Mouse (Mus musculus): ENCODE measurements around the gene Usb1. TPM values are rescaled to one million over a fixed set of nuclear protein-coding genes. Genes with fewer than 3 reads are reported as not detected.
"Not testable (repeated sequence)": the region's sequence is repeated elsewhere in the genome, so short reads cannot be mapped to it uniquely, and the experiment has no call there.

The Usb1 gene
- polyA plus RNA-seq, 1 experiment: 35.2 TPM

DNA sequence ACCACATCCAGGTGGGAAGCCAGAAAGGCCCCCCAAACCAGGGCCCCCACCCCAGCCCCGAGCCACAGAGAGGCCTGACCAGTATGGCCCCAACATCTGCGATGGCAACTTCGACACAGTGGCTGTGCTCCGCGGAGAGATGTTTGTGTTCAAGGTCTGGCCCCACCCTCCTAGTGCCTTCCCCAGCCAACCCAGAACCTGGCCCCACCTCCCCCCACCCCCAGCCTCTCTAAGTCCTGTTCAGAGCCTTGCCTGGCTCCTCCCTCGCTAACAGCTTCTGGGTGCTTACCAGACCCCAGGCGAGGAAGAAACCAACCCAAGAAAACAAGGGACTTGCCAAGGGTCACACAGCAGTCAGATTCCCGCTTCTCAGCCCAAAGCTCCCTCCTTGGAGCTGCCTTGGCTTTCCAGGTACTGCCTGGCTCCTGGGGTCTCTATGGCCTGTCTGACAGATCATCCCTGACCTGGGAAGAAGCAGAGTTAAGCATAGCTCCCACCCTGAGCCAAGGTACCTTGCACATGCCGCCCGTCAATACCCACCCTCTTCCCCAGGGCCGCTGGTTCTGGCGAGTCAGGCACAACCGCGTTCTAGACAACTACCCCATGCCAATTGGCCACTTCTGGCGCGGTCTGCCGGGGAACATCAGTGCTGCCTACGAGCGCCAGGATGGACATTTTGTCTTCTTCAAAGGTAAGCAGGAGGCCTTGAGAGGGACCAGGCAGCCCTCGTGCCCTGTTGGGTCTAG is 37.7 kb downstream of the Usb1 start:
- no peaks in the 10 kb centered on the region for H3K4me1 ChIP-seq (ENCODE audit: control insufficient read depth, insufficient read depth, low read length)
- no peak for TF ChIP-seq CTCF (IDR thresholded peaks at IDR 0.05; ENCODE audit: low read depth, low read length)
- no peak for TF ChIP-seq POLR2A (IDR thresholded peaks at IDR 0.05; ENCODE audit: borderline replicate concordance, low read depth, low read length)
- no peak overlapping the region for H3K4me3 ChIP-seq (ENCODE audit: insufficient read depth, low read length)
- H3K27ac ChIP-seq (ENCODE audit: insufficient read depth, low read depth, low read length): no peak overlapping the region

- no peaks in the 10 kb centered on the region for H3K4me1 ChIP-seq (ENCODE audit: control insufficient read depth, insufficient read depth, low read length)
- TF ChIP-seq POLR2A (IDR thresholded peaks at IDR 0.05; ENCODE audit: borderline replicate concordance, low read depth, low read length) (no peak), CTCF (IDR thresholded peaks at IDR 0.05; ENCODE audit: low read depth, low read length) (no peak)
- H3K27ac ChIP-seq (ENCODE audit: insufficient read depth, low read depth, low read length): no peak overlapping the region
- H3K4me3 ChIP-seq (ENCODE audit: insufficient read depth, low read length): no peak overlapping the region
These were observed 41.4 kb downstream of the Usb1 start for GRCm38 (mm10) chr8:95373389-95374002.

DNA sequence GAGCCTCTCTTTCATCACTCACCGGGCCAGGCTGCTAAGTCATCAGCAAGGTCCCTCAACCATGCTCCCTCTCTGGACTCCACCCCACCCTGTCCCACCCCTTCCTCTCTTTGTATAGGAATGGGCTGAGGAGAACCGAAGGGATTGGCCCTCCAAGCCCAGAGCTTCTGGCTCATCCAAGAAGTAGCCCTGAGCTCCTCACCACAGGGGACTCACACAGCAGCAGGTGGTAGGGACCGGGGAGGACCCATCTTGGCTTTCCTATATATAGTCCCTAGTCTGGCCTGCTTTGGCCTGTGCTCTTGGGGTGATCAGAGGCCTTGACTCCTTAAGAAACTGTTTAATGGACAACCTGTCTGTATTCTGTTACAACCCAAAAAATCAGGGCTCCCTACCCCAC is 42.3 kb downstream of the Usb1 start:
- no peak overlapping the region for H3K4me3 ChIP-seq (ENCODE audit: insufficient read depth, low read length)
- no peaks in the 10 kb centered on the region for H3K4me1 ChIP-seq (ENCODE audit: control insufficient read depth, insufficient read depth, low read length)
- no peak overlapping the region for H3K27ac ChIP-seq (ENCODE audit: insufficient read depth, low read depth, low read length)
- TF ChIP-seq POLR2A (IDR thresholded peaks at IDR 0.05; ENCODE audit: borderline replicate concordance, low read depth, low read length) (no peak), CTCF (IDR thresholded peaks at IDR 0.05; ENCODE audit: low read depth, low read length) (no peak)

GRCm38 (mm10) chr8:95375374-95375930 is 43.4 kb downstream of the Usb1 start:
- TF ChIP-seq CTCF (IDR thresholded peaks at IDR 0.05; ENCODE audit: low read depth, low read length) (no peak), POLR2A (IDR thresholded peaks at IDR 0.05; ENCODE audit: borderline replicate concordance, low read depth, low read length) (no peak)
- Histone ChIP-seq H3K4me3 (ENCODE audit: insufficient read depth, low read length) (no peak overlapping the region), H3K4me1 (ENCODE audit: control insufficient read depth, insufficient read depth, low read length) (peaks cover 2% of the 10 kb centered on the region; the same call in 1 of the 2 replicates), H3K27ac (ENCODE audit: insufficient read depth, low read depth, low read length) (no peak overlapping the region)

GRCm38 (mm10) chr8:95376309-95376999 is 44.4 kb downstream of the Usb1 start:
- TF ChIP-seq CTCF (IDR thresholded peaks at IDR 0.05; ENCODE audit: low read depth, low read length): no peak
- no peak for TF ChIP-seq POLR2A (IDR thresholded peaks at IDR 0.05; ENCODE audit: borderline replicate concordance, low read depth, low read length)
- H3K27ac ChIP-seq (ENCODE audit: insufficient read depth, low read depth, low read length): no peak overlapping the region
- peaks cover 11% of the 10 kb centered on the region for H3K4me1 ChIP-seq (ENCODE audit: control insufficient read depth, insufficient read depth, low read length)
- no peak overlapping the region for H3K4me3 ChIP-seq (ENCODE audit: insufficient read depth, low read length)

DNA sequence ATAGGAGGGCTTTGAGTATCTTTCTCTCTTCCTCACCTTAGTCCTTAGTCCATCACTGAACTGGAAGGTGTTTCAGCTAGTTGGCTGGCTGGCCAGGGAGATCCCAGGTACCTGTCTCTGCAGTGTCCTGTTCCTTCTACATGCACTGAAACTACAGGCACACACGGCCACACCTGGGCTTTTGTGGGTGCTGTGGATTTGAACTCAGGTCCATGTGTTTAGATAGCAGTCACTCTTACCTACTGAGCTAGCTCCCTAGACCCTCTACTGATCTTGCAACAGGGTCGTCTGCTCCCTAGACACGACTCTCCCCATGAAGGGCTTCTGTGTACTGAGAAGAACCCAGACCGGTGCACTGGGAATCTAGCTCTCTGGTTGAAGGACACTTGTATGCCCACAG is 45.0 kb downstream of the Usb1 start:
- peaks cover 14% of the 10 kb centered on the region for H3K4me1 ChIP-seq (ENCODE audit: control insufficient read depth, insufficient read depth, low read length)
- TF ChIP-seq POLR2A (IDR thresholded peaks at IDR 0.05; ENCODE audit: borderline replicate concordance, low read depth, low read length): no peak
- TF ChIP-seq CTCF (IDR thresholded peaks at IDR 0.05; ENCODE audit: low read depth, low read length): no peak
- no peak overlapping the region for H3K4me3 ChIP-seq (ENCODE audit: insufficient read depth, low read length)

DNA sequence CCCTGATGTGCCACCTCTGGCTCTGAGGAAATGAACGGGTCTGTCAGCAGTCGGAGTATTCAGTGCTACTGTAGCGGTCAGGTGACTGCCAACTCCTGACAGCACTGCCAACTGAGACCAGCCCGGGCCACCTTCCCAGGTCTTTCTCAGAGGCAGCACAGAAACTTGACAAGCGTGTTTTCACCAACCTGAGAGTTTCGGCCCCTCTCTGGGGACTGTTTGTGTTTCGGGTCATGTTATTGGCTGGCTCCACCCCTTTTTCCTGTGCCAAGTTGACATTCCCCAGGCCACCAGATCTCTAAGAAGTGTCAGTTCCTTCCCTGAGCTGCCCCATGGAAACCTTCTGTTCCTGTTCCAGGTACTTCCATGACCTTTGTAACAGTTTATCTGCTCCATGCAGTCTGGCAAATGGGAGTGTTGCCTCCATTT is 45.8 kb downstream of the Usb1 start:
- no peak overlapping the region for H3K4me3 ChIP-seq (ENCODE audit: insufficient read depth, low read length)

More for the DNA sequence above, 45.0 kb downstream of the Usb1 start:
- H3K27ac ChIP-seq (ENCODE audit: insufficient read depth, low read depth, low read length): no peak overlapping the region

DNA sequence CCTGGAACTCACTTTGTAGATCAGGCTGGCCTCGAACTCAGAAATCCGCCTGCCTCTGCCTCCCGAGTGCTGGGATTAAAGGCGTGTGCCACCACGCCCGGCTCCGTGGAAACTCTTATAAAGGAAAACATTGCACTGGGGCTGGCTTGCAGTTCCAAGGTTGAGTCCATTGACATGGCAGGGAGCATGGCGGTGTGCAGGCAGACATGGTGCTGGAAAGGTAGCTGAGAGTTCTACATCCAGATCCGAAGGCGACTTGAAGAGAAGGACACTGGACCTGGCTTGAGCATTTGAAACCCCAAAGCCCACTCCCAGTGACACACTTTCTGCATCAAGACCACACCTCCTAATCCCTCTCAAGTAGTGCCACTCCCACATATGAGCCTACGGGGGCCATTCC is 46.8 kb downstream of the Usb1 start:
- H3K4me1 ChIP-seq (ENCODE audit: control insufficient read depth, insufficient read depth, low read length): peaks cover 14% of the 10 kb centered on the region
- H3K4me3 ChIP-seq (ENCODE audit: insufficient read depth, low read length); H3K27ac ChIP-seq (ENCODE audit: insufficient read depth, low read depth, low read length): not testable (repeated sequence)

More for the DNA sequence above, 45.8 kb downstream of the Usb1 start:
- TF ChIP-seq CTCF (IDR thresholded peaks at IDR 0.05; ENCODE audit: low read depth, low read length) (no peak), POLR2A (IDR thresholded peaks at IDR 0.05; ENCODE audit: borderline replicate concordance, low read depth, low read length) (no peak)
- Histone ChIP-seq H3K4me1 (ENCODE audit: control insufficient read depth, insufficient read depth, low read length) (peaks cover 14% of the 10 kb centered on the region), H3K27ac (ENCODE audit: insufficient read depth, low read depth, low read length) (no peak overlapping the region)

- TF ChIP-seq CTCF (IDR thresholded peaks at IDR 0.05; ENCODE audit: low read depth, low read length) (no peak), POLR2A (IDR thresholded peaks at IDR 0.05; ENCODE audit: borderline replicate concordance, low read depth, low read length) (no peak)
- no peak overlapping the region for H3K4me3 ChIP-seq (ENCODE audit: insufficient read depth, low read length)
- H3K27ac ChIP-seq (ENCODE audit: insufficient read depth, low read depth, low read length): no peak overlapping the region
- peaks cover 14% of the 10 kb centered on the region for H3K4me1 ChIP-seq (ENCODE audit: control insufficient read depth, insufficient read depth, low read length)
These were observed 48.9 kb downstream of the Usb1 start for GRCm38 (mm10) chr8:95380953-95381352.

DNA sequence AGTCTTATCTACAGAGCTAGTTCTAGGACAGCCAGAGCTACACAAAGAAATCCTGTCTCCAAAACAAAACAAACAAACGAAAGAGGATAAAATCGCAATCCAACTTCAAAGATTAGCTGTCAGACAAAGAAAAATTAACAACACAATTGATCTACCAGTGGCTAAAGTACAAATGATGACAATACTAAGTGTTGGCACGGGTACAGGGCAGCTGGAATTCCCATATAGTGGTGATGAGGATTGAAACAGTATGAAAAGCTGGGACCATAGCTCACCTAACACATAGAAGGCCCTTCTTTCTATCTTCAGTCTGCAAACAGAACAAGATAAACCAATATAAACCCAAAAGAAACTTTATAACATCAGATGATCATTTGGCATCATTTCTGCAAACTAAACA is 49.5 kb downstream of the Usb1 start:
- Histone ChIP-seq H3K4me3 (ENCODE audit: insufficient read depth, low read length) (no peak overlapping the region), H3K27ac (ENCODE audit: insufficient read depth, low read depth, low read length) (no peak overlapping the region), H3K4me1 (ENCODE audit: control insufficient read depth, insufficient read depth, low read length) (peaks cover 14% of the 10 kb centered on the region)
- TF ChIP-seq CTCF (IDR thresholded peaks at IDR 0.05; ENCODE audit: low read depth, low read length): no peak
- TF ChIP-seq POLR2A (IDR thresholded peaks at IDR 0.05; ENCODE audit: borderline replicate concordance, low read depth, low read length): no peak

All from bone marrow macrophage, adult 2 months (primary cell).